Mouse (Mus musculus) adrenal gland, postnatal 25 days (tissue): ENCODE measurements around the gene Ric3. TPM values are rescaled to one million over a fixed set of nuclear protein-coding genes. Genes with fewer than 3 reads are reported as not detected.
A peak's percentile ranks its signal among the peaks of the same experiment; 100 is the strongest.

Experiments used
- DNase-seq: peaks from one replicate; pipeline ENCODE4 v3.0.0; 2021; ENCODE audit warnings: mixed read lengths
- total RNA-seq: library from RNA; stranded (reverse); gene quantifications from 2 replicates; pipeline ENCODE4 v1.2.3, GENCODE M21; 2021

Gene Ric3
- total RNA-seq, 1 experiment from 2014 or later: 37.8 TPM

DNA sequence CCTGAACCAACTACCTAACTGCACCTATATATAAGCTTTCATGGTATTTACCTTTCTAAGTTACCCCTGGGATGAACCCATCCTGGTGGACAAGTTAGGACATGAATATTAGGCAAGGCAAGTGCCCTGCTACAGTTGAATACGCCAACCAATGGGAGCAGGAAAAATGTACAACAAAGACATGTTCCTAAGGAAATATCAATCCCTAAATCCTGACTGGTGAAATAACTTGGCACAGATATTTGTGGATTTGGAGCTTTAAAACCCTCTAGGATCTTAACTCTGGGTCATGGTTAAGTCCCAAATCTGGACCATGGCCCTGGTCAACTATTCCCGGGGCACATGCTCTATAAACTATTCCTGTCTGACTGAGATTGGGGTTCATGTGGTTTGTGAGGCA, 37.3 kb downstream of the Ric3 start:
- DNase-seq: no peak

DNA sequence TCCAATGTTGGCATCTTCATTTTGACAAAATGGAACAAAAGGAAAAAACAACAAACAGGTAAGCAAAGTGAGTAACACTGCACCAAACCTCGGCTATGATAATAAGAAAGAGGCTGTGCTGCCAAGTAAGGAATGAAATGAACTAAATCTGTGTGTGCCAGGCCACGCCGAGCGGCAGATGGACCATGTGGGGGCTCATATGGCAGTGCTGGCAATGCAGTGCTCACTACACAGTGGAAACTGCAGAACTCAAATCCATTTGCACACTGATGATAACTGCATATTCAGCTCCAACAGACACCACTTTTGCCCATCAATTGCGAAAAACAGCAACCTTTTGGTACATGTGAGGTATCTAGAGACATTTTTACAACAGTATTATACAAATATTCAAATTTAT, 43.7 kb downstream of the Ric3 start:
- no peak for DNase-seq

DNA sequence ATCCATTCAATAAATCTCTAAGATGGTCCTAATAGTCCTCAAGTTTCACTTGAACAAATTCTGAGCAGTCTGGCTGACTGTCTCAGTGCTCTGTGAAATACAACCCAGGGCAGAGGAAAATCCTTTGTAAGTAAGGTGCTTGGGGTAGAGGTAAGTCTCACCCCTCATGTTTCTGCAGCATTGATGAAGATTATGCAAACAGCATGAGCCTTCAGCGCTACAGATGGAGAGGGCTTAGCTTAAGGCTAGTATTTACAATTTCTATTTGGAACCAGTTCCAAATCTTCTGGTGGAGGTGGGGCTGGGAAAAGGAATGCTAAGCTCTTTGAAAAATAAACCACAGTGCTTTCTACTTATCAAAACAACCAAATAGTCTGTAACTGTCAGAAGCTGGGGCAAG, 44.1 kb downstream of the Ric3 start:
- no peak for DNase-seq

DNA sequence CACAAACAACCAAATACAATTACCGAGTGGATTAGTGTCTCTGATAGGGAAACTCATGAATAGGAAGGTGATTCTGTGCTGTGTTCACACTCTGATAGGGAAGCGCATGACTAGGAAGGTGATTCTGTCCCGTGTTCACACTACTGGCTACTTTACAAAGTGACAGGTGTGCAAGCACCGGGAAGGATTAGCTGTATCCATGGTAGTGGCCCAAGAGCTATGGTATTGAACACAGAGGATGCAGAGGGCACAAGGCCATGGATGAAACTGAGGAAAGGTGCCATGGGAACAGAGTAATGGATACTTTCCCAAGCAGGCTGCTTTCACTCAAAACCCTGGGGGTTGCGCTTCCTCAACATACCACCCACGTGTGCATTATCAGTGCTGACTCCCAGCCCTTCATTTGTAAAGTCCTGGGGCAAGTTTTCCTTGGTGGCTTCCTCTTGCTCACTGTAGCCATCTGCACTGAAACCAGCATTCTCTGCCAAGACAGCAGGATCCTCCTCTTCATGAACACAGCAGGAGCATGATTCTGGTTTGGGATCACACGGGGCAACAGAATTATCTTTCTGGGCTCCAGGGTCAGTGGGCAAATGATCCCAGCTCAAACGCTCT, 44.9 kb downstream of the Ric3 start:
- DNase-seq: no peak

DNA sequence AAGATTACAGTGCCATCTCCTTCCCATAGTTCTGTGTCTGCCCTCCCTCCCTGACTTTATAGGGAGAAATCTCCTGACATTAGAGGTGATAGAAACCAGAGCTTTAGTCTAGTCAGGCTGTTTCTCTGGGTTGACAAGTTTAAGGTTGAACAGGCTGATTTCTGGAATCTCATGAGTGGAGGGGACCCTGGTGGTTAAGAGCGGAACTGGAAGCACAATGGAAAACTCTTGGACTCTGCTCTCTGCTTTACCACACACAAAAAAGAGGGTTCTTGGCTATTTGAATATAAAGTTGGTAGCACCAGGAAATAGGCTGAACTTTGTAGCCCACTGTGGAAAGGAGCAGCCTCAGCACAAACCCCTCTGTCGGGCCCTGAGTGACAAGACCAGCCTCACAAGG, 51.1 kb downstream of the Ric3 start:
- no peak for DNase-seq

DNA sequence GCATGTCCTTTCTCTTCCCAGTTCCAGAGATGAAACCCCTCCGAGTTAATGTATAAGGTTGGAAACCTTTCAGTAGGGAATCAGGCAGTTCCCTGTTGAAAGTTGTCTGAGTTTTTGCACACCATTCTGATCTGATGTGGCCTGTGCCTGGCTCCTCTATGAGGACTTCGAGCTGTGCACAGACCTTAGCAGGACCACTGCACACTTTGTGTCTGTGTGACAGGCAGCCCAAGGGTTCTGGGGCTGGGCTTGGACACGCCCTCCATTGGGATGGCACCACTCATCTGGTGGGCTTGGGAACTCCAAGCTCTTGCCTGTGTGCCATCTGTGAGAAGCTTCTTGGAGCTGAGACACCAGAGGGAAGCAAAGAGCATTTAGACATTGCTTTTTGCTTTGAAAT, 51.8 kb downstream of the Ric3 start:
- DNase-seq: no peak

DNA sequence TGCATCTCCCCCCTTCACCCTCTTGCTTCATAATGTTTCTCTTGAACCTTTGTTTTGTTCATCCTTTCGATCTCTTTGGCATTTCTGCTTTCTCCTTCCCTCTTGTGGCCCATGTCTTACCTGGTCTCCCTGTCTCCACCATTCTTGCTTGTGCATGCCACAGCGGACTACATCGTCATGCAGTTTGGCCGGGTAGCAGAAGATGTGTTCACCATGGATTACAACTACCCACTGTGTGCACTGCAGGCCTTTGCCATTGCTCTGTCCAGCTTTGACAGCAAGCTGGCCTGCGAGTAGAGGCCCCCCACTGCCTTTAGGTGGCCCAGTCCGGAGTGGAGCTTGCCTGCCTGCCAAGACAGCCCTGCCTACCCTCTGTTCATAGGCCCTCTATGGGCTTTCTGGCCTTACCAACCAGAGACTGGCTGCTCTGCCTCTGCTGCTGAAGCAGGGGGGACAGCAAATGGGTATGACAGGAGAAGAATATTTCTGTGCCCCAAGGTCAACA, 53.1 kb downstream of the Ric3 start:
- no peak for DNase-seq

DNA sequence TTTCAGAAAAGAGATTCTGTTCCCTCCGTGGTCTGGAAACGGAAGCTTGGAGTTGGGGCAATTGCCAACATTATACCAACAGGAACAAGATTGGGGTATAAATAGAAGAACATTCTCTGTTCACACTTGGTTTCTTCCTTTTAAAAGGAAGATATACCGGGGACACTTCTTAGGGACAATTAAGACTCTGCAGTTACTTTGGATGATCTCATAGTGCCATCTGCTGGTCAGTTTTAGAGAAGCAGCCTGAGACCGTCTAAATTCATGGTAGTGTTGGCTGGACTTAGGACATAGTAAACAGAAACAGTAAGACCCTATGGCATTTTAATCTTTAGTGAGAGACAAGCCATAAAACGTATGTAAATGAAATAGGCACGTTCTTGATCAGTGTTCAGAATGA, 54.9 kb downstream of the Ric3 start:
- no peak for DNase-seq

DNA sequence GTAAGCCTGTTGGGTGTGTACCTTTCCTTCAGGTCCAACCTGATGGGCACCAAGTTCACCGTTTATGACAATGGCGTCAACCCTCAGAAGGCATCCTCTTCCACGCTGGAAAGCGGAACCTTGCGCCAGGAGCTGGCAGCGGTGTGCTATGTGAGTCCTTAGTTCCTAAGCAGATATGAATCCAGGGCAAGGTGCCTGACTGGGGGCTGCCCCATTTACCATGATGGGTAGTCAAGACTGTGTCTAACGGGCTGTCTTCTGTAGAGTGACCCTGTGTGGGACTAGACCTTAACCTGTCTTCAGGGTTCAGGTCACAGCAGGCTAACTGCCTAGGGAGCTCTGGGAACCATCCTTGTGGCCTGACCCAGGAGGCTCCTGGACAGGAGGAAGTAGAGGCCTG, 55.4 kb downstream of the Ric3 start:
- no peak for DNase-seq

DNA sequence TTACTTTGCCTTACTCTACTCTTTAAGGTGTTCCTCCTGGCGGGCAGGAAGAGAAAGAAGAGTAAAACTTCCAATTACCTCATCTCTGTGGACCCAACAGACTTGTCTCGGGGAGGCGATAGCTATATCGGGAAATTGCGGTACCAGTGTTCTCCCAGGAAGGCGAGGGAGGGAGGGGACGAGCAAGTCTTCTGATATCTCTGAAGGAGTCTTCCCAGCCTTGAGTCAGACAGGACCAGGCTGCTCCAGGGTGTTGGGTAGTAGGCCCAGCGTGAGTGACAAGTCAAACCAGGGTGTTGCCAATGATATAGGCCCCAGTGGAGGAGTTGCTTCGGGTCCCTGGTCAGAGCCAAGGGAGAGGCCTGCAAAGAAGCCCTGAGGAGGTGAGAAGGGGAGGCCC, 56.2 kb downstream of the Ric3 start:
- DNase-seq: no peak

DNA sequence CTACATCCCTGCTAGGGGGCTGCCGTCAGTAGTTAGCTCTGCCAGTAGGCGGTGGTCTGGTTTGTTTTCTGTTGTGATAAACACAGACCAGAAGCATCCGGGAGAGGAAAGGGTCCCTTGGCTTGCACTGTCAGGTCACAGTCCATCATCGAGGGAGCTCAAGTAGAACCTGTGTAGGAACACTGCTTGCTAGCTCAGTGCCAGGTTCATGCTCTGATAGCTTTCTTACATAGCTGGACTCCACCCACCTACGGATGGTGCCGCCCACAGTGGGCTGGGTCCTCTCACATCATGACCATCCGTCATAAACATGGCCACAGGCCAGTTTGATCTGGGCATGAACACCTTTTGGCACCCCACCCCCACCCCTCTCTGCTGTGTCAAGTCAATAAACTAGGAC, 57.4 kb downstream of the Ric3 start:
- no peak for DNase-seq

DNA sequence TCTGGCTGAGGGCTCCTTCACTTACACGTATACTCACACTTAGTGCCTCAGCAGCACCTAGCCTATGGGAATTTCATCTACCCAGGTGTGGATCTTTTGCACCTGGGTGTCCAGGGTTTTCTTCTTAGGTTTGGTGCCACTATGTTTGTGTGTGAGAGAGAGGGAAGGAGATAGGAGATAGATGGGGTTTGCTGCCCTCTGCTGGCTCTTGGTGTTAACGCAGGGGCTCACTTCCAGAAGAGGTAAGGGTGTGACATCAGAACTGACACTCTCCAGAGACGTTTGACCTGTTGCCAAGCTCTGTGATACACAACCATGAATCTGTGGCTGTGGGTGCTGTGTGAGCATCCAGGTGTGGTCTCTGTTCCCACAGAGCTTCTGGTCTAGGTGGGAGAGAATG, 61.7 kb downstream of the Ric3 start:
- peak; percentile 67 for DNase-seq

DNA sequence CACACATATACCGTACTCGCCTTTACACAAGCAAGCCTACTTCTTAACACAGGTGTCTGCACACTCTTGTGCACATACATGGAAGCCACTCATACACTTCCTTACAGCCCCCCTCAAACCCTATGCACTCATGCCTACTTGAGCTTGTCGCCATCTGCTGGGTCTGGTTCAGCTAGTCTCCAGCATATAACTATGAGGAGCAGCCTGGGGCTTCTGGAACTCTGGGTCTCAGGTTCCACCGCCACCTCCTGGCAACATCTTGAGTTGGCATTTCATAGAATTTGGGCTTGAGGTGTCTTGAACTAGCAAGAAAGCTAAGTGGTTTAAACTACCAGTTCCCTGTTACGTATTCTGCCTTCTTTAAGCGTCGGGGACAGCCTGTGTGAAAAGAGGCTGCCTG, 63.9 kb downstream of the Ric3 start:
- no peak for DNase-seq

DNA sequence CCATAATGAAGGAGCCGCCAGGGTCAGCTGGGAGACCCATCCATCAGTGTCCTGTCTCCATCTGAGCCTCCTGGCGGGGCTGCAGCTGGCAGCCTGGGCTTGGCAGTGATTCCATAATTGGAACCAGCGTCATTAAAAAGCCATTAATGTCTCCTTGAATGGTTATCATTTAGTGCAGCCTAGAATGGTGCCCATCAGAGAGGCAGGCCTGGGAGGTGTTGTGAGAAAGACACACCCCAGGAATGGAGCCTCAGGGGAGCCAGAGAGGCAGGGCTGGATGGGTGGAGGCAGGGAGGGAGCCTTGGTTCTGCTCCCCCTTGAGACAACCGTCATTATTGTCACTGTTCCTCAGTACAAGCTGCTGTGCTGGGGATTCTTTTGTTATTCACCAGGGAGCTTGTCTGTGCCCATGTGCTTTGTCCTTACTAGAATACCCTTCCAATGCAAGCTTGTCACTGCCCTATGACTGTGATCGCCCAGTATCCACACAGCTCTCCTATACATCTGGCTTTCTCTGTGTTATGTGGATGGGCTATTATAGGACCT, 66.7 kb downstream of the Ric3 start:
- no peak for DNase-seq

DNA sequence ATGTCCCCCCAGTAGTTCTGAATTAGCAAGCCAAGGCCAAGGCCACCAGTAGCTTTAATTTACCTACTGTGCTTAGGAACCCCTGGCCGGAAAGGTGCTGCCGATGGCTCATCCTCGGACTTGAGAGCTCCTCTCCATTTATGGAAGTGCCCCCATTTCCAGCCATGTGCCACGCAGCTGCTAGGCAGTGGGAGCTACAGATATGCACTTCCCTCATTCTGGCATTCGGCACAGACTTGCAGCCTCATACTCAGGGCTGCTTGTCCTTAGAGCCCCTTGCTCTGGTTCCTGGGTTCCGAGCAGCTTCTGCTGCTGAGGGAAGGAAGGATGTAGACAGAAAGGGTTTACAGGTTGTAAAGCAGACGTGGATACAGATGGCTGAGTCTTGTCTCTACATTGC, 68.3 kb downstream of the Ric3 start:
- no peak for DNase-seq

DNA sequence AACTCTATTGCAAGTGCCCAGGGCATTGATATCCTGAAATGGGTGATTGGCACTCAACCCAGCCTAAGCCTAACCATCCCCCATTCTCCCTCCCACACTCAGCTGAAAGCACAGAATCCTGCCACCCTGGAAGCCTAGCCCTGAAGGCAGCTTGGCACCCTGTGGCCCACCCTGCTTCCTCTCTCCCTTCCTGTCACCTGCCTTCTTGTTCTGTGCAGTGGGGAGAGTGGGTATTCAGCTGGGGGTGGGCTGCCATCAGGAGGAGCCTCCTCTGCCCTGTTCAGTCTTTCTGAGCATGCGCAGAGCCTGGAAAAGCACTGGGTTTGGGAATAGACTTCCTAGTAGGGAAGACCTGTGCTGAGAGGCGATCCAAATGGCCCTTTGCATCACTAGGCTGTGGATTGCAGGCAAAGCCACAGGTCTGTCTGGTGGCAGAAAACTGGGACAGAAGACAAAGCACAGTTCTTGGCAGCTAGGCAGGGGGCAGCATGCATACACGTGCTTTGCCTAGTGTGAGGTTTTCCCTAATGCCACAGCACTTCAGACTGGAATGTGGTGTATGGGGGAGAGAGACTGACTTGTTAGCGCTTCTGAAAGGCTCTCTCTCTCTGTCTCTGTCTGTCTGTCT, 70.0 kb downstream of the Ric3 start:
- DNase-seq: no peak

DNA sequence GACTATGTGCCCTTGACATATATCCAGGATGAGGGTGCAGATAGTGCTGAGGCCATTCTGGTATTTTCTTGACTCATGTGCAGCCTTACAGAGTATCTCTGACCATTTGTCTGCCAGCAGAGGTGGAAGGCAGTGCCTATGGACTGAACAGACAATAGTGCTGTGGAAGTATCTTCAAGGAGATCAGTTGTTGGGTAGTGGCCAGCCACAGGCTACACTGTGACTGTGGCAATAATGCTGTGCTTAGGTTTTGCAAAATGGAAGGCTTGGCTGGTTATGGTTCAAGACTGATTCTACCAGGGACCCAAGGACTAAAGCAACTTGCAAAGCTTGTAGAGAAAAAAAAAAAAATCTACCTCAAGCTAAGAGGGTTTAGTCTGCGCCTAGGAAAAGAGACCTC, 70.6 kb downstream of the Ric3 start:
- DNase-seq: no peak

DNA sequence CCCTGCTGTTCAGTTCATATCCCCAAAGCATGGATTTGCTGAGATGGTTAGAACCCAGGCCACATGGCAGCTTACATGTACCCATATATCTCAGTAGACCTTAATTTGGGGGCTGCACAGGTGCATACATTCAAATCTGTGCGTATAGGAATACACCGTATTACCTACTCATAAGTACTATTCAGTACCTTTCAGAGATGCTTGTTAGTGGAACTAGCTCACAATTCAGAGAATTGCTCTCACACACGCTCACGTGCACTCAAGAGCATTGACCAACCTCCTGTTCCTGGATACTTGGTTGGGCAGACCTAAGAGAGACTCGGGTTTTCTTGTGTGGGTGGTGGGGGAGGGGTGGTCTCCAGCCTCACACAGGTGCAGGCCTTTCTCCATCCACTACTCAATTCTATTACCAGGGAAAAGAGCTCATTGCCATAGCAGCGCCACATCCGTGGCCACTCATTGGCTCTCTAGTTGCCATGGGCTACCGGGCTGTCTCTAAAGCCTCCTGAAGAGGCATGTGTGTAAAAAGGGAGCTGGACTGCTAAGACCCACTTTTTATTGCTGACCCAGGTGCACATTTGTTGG, 71.4 kb downstream of the Ric3 start:
- DNase-seq: no peak

DNA sequence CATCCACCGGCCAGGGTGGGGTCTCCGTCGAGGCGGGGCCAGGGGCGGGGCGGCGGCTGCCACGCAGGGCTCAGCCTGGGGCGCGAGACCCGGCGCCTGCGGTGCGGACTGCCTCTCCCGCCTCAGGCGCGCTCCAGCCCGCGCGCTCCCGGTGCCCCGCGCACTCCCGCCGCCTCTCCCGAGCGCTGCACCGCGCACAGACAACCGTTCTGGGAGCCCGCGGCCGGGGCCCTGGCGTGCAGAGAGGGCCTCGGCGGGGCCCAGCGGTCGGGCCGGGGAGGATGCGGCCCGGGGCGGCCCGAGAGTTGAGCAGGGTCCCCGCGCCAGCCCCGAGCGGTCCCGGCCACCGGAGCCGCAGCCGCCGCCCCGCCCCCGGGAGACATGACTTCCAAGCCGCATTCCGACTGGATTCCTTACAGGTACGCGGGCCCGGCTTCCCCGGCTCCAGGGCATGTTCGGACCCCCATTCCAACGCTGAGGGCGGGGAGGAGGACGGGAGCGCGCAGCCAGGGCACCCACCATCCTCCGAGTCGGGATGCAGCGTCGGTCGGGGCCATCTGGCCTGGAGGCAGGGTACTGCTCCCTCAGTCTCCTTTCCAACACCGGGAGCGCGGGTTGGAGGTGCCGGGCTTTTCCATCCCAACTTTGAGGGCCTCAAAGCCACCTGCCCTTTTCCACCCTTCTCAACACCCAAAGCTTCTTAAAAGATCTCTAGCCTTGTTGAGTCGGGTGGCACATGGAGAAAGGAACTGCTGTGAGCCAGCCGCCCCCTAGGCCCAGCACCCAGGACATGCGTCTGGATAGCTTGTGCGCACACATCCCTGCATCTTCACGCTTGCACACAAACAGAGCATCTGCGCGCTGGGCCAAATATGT, 72.2 kb downstream of the Ric3 start:
- peak; percentile 50 for DNase-seq

DNA sequence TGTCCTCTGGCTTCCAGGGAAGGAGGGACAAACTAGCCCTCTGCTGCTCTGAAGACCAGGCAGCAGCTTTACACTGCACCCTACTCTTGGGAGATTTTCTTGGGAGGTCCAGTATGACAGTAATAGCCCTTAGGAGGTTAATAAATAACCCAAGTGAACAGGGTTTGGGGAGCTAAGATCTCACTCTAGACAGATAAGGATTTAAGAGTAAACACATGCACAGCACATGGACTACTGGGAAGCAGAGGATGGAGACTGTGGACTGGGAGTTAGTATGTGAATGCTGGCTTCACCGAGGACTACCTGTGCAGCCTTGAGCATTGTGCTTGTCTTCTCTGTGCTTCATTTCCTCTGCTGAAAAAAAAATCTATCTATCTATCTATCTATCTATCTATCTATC, 73.9 kb downstream of the Ric3 start:
- DNase-seq: no peak

DNA sequence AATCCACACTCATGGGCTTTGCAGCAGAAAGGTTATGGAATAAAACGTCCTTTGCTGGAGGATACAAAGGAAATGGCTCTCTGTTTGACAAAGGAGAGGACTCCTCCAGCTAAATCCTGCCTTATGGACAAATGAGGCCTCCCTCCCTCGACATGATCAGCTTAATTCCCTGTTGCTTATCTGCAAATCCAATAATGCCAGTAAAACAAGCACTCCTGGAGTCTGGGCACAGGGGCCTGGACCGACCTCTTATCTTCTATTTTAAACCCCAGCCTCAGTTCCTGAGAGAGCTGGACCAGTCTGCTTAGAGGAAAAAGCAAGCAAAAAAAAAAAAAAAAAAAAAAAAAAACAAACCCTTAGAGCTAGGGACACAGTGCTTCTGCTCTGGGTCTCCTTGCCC, 79.5 kb downstream of the Ric3 start:
- DNase-seq: no peak

DNA sequence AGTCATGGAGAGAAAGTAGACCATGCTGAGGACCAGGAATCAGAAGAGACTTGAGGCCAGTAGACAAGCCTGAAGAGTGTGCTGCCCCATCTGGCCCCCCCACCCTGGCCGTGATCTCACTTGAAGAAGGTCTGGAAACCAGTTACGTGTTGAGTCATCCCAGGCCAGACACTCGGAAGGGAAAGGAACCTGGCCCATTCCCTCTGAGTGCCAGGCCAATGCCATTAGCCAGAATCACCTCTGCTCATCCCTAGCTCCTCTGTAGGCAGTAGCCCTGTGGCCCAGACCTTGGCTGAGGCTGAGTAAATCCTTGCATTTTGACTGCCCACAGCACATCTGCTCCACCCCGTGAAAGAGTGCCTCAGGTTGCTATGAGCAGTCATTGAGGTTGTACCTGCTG, 81.2 kb downstream of the Ric3 start:
- DNase-seq: no peak
